Mouse (Mus musculus): ENCODE data around the gene Gm5767. TPM values are rescaled to one million over a fixed set of nuclear protein-coding genes. Genes with fewer than 3 reads are reported as not detected.
"Not testable (repeated sequence)": the region's sequence is repeated elsewhere in the genome, so short reads cannot be mapped to it uniquely, and the experiment has no call there.

Gene Gm5767
- polyA plus RNA-seq, 1 experiment from 2014 or later: not detected

GRCm38 (mm10) chr16:8731630-8732029 lies 51.1 kb downstream of the Gm5767 start:
- no peaks in the 10 kb centered on the region for H3K27me3 ChIP-seq (ENCODE audit: low read depth, poor library complexity, severe bottlenecking)

GRCm38 (mm10) chr16:8732450-8732849 lies 51.9 kb downstream of the Gm5767 start:
- H3K4me3 ChIP-seq; DNase-seq (ENCODE audit: low spot score); H3K27me3 ChIP-seq (ENCODE audit: low read depth, poor library complexity, severe bottlenecking); H3K9me3 ChIP-seq (replicated peaks); H3K27ac ChIP-seq: not testable (repeated sequence)
- Histone ChIP-seq H3K36me3 (peaks cover 21% of the 10 kb centered on the region; the same call in 1 of the 2 replicates), H3K4me1 (peaks cover 27% of the 10 kb centered on the region)
- WGBS: 94% methylated on average over 3 of the region's 4 CpGs

More at GRCm38 (mm10) chr16:8731630-8732029, 51.1 kb downstream of the Gm5767 start:
- peaks cover 19% of the 10 kb centered on the region for H3K4me1 ChIP-seq
- WGBS: 86% methylated on average over 7 of the region's 7 CpGs
- H3K36me3 ChIP-seq: peaks cover 21% of the 10 kb centered on the region; the same call in 1 of the 2 replicates
- no peak overlapping the region for H3K4me3 ChIP-seq
- no peak for DNase-seq (ENCODE audit: low spot score)
- no peaks in the 10 kb centered on the region for H3K9me3 ChIP-seq (replicated peaks)
- no peak overlapping the region for H3K27ac ChIP-seq

Other genes starting within 250 kb of the Gm5767 start
- gene Mettl22, start 210.0 kb upstream of the Gm5767 start, polyA plus RNA-seq (2016; fragmentation: Nextera tagmentation; extraction: Ambion mirVana): 18.2 and 22.5 TPM in 2 replicates
- 14.9 and 22.7 TPM in 2 replicates for gene Abat, start 167.3 kb upstream of the Gm5767 start, polyA plus RNA-seq (2016; fragmentation: Nextera tagmentation; extraction: Ambion mirVana)
- gene Pmm2, start 43.1 kb upstream of the Gm5767 start, polyA plus RNA-seq (2016; fragmentation: Nextera tagmentation; extraction: Ambion mirVana): 54.6 and 61.2 TPM in 2 replicates
- 22.9 and 26.0 TPM in 2 replicates for gene Tmem186, start 43.1 kb upstream of the Gm5767 start, polyA plus RNA-seq (2016; fragmentation: Nextera tagmentation; extraction: Ambion mirVana)
- gene Carhsp1, start 8.6 kb upstream of the Gm5767 start, polyA plus RNA-seq (2016; fragmentation: Nextera tagmentation; extraction: Ambion mirVana): 152 and 166 TPM in 2 replicates
- 28.9 and 32.8 TPM in 2 replicates for gene Usp7, start 111.5 kb downstream of the Gm5767 start, polyA plus RNA-seq (2016; fragmentation: Nextera tagmentation; extraction: Ambion mirVana)
- gene 1810013L24Rik, start 149.3 kb downstream of the Gm5767 start, polyA plus RNA-seq (2016; fragmentation: Nextera tagmentation; extraction: Ambion mirVana): 17.2 and 20.5 TPM in 2 replicates